Mouse (Mus musculus) c-Kit-positive CD71-negative TER-119-negative erythroid progenitor cells, embryonic 14.5 days (primary cell): ENCODE measurements around the gene Olfr67.
"Not testable (repeated sequence)": the region's sequence is repeated elsewhere in the genome, so short reads cannot be mapped to it uniquely, and the experiment has no call there.

ENCODE experiments used
- DNase-seq: peaks from one replicate; pipeline ENCODE4 v3.0.0-alpha.2; 2013; ENCODE audit warnings: low read depth

The Olfr67 gene

DNA sequence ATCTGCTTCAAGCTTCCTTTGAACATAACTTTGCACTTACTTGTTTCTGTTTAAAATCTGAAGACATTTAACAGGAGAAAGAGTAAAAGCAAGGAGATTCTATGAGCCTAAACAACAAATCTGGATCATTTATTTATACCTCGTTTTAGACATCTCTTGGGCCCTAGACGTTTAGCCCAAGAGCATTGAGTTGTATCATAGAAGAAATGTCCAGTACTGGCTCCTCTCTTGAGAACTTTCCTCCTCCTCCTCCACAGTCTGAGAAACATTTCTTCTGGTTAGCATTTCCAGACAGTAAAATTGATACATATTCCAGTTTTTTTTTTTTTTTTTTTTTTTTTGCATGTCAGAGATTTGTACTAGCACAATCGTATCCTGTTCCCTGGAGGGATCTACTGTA, at the start of gene Olfr67:
Gene Olfr67, minus strand, starts transcription at position 101 of the 400 bp plus-strand sequence.
- DNase-seq: no peak

DNA sequence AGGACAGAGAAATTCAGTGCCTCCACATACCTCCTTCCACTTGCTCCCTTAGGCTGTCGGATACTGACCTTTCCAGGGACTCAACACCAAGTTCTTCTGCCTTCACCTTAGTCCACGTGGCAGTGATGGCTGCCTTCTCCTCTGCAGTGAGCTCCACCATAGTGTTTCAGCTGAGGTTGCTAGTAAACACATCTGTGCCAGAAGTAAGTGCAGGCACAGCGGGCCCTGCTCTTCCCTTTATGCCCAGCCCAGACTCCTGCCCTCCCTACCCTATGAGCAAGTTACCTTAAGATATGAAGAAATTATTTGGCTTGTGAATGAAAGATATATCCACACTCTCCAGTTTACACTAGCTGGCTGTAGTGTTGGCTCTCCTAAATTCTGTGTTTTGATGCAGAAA, 48.6 kb upstream of the Olfr67 start, which contains the start of gene Hbb-bh2:
Gene Hbb-bh2, minus strand, starts transcription at position 253 of the 400 bp plus-strand sequence.
- no peak for DNase-seq

DNA sequence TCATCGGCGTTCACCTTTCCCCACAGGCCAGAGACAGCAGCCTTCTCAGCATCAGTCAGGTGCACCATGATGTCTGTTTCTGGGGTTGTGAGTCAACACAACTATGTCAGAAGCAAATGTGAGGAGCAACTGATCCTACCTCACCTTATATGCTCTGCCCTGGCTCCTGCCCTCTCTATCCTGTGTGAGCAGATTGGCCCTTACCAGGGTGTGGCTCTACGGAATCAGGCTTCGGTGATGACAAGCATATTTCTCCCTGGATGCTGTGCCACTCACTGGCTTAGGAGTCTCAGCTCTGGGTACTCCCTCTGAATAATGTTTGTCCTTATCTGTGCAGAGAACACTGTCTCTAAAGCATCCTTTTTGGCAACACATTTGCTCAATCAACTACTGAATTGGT, 36.2 kb upstream of the Olfr67 start, which contains the start of gene Hbb-bs:
Gene Hbb-bs, minus strand, starts transcription at position 289 of the 400 bp plus-strand sequence.
- DNase-seq: no peak

DNA sequence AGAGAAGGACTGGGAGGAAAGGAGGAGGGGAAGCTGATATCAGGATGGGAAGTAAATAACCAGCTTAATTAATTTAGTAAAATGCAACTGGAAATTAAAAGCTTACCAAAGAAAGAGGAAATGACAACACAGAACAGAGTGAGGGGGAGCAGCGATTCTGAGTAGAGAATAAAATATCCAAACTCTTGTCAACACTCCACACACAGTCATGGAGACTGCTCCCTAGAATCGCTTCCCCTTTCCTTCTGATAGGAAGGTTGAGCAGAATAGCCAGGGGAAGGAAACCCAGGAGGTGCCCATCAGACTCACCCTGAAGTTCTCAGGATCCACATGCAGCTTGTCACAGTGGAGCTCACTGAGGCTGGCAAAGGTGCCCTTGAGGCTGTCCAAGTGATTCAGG, 35.5 kb upstream of the Olfr67 start:
- DNase-seq: not testable (repeated sequence)

DNA sequence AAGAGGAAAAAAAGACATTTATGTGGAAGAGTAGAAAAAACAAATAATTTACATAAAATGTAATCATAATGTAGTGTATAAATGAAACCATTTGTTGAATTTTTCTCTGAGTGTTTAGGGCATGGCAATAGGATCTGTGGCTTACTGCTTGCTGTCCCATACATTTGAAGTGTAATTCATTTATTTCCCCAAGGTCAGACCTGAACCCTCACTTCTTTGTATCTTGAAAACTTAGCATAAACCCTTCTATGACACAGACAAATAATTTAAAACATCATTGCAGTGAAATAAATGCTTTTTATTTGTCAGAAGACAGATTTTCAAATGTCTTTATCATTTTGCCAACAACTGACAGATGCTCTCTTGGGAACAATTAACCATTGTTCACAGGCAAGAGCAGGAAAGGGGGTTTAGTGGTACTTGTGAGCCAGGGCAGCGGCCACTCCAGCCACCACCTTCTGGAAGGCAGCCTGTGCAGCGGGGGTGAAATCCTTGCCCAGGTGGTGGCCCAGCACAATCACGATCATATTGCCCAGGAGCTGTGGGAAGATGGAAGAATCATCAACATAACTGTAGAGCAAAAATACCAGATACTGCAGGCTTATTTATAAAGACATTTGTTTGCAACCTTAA, 34.8 kb upstream of the Olfr67 start:
- no peak for DNase-seq

DNA sequence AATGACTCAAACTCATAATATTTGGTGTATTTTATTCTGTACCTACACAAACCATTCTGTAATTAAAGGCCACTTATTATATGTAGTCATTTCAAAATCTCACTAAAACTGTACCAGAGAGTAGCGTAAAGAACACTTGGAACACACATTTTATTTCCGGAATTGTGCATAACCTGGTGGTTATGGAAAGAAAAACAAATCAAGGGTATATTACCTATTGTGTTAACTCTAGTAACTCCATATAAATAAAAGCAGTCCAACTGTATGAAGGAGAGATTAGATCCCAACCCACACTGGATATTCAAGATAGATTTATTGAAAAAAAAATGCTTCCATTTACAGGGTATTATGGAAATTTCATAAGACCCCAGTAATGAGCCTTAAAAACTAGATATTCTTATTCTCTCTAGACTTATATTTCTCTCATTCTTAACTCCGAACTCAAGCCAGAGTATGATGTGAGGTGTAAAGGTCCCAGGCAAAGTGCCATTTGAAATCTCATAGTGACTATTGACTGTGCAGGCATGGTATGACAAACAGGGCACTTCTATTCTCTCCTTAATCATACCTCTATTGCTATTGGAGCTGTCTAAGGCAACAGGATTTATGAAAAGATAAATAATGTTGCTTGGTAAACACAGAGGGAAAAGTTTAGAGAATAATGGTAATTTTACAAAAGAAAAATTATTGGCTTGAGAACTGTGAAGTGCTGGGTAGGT, 34.1 kb upstream of the Olfr67 start:
- DNase-seq: no peak

DNA sequence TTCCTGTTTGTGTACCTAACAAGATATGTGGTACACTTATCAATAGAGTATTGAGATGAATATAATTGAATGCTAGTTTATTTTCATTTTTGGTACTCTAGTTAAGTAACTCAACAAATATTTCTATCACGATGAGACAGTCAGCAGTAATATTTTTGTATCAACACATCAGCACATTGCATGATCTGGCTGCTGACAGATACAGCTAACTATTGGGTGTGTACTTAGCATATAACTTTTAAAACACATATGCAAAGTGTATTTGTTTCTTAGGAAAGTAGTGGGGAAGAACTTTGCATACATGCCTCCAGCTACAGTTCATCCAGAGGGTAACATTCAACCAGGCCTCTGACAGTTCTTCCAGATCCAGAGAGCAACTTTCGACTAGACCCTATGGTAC, 33.0 kb upstream of the Olfr67 start:
- no peak for DNase-seq

DNA sequence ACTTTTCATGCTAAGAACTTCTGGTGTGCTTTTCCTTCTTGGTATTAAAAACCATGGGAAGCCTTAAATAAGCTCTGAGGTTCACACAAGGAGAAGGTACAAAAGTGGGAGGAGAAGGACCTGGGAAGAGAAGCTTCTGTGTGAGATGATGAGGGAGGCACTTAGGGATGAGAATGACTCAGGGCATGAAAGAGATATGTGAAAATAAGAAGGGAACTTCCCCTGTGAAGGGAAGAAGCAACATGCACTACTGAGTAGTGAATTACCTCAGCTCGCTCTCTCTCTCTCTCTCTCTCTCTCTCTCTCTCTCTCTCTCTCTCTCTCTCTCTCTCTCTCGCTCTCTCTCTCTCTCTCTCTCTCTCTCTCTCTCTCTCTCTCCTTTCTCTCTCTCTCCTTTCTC, 23.5 kb upstream of the Olfr67 start:
- DNase-seq: not testable (repeated sequence)

DNA sequence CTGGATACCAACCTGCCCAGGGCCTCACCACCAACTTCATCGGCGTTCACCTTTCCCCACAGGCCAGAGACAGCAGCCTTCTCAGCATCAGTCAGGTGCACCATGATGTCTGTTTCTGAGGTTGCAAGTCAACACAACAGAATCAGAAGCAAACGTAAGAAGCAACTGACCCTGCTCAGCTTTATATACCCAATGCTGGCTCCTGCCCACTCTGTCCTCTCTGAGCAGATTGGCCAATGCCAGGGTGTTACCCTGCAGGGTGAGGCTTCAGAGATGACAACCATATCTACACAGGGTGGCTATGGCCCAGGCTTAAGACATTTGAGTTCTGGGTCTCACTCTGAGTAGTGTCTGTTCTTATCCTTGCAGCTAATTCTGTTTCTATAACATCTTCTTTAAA, 22.1 kb upstream of the Olfr67 start, which contains the start of gene Hbb-bt:
Gene Hbb-bt, minus strand, starts transcription at position 231 of the 400 bp plus-strand sequence.
- no peak for DNase-seq

DNA sequence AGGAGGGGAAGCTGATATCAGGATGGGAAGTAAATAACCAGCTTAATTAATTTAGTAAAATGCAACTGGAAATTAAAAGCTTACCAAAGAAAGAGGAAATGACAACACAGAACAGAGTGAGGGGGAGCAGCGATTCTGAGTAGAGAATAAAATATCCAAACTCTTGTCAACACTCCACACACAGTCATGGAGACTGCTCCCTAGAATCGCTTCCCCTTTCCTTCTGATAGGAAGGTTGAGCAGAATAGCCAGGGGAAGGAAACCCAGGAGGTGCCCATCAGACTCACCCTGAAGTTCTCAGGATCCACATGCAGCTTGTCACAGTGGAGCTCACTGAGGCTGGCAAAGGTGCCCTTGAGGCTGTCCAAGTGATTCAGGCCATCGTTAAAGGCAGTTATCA, 21.5 kb upstream of the Olfr67 start:
- DNase-seq: not testable (repeated sequence)

DNA sequence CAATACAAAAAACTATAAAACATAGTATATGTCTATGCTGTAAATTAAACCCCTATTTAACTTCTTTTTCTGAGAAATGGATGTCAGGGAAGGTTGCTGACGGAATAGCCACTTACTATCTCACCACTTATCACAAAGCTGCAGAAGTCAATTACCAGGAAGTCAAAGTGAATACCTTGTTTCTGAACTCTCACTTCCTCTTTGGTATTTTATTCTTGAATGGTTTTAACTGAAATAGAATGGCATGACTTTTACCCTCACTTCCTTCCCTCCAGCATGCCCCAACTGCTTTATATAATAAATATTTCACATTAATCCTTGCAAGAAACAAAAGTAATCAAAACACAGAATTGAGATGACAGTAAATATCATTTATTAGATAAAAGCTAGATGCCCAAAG, 20.6 kb upstream of the Olfr67 start:
- DNase-seq: no peak

DNA sequence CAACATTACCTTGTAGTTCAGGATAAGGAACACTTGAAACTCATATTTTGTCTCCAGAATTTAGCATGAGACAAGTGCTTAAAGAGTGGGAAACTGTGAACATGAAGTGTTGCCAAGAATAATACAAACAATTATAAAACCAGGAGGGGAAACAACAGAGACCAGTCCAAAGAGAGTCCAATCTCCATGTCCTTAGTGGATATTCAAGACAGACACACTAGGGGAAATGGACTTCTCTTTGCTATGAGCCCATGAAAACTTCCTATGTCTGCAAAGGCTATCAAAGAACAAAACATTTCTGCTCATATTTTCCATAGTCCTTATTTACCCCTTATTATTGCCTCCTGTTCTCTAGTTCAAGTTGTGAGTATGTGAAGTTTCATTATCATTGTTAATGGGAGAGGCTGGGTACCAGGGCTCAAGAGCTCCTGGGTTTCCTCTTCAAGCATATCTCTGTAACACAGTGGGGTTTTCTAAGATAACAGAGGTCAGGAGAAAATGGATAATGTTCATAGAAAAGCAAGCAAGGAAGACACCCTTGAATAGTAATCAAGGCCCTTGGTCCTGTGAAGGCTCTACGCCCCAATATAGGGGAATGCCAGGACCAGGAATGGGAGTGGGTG, 19.7 kb upstream of the Olfr67 start:
- DNase-seq: no peak

DNA sequence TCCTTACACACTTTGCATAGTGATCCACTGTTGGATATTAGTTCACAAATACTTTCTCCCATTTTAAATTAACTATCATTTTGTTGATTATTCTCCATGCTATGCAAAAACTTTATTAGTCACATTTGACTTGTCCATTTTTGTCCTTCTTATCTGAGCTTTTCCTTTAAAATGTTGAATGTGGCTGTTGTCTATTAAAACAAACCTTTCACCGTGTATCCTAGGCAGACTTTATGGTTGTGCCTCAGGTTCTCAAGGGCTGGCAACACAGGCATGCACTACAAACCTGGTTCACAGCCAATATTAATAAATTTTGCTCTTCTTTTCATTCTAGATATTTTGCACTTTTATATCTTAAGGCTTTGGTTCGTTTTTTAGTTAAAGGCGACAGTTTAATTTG, 19.1 kb upstream of the Olfr67 start:
- DNase-seq: no peak

DNA sequence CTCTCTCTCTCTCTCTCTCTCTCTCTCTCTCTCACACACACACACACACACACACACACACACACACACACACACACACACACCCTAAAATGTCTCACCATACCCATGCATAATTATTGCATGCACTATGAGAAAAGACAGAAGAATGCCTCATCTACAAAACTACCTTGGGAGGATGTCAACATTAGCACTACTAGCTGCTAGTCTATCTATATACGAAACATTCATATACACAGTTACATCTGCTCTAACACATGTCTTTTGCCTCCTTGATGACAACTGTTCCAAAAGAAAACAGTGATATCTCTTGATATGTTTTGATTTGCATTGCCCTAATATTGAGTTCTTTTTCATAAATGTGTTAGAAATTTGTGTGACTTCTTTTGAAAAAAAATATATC, 18.7 kb upstream of the Olfr67 start:
- DNase-seq: no peak

DNA sequence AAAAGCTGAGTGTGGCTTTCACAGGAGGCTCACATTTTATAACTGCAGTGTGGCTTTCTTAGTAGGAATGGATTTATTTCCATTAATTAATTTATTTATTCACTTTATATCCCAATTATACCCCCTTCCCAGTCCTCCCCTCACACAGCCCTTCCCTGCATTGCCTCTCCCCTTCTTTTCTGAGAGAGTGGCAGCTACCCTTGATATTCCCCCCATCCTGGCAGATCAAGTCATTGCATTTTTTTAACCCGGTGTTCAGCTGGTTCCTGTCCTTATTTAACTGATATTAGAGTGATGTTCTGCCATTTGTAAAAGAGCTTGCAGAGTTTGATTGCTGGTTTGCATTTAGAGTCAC, 18.2 kb upstream of the Olfr67 start:
- no peak for DNase-seq

DNA sequence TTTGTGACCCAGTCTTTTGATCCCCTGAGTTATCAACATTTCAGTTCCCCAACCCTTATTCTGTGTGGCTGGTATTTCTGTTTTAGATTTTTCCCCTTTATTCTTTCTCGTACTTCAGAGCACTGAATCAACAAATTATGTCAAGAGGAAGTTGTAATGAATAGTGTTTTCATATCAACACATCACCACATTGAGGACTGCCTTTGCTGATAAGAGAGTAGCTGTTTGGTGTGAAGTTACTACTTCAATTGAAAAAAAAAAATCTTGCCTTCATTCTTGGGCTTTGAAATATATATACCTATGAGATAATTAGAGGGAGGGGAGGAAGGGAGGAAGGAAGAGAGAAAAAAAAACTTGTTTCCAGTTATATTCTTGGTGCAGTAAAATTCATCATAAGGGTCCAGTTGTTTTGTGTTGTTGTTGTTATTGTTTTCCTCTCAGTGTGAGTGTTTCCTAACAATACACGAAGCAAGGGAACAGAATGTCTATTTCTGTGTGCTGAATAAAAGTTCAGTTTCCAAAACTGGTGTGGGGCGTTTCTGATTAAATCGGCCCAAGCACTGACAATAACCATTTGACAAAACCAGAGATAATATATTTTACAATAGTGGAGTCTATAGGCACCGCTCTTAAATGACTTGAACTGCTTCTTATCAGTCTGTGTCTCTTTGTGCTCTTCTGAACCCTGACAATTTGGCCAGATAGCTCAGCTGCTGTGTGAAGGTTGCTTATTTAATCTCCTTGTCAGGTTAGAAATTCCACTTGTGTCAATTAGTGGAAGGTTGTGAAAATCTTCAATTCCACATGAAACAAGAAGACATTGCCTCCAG, 17.6 kb upstream of the Olfr67 start:
- DNase-seq: no peak

DNA sequence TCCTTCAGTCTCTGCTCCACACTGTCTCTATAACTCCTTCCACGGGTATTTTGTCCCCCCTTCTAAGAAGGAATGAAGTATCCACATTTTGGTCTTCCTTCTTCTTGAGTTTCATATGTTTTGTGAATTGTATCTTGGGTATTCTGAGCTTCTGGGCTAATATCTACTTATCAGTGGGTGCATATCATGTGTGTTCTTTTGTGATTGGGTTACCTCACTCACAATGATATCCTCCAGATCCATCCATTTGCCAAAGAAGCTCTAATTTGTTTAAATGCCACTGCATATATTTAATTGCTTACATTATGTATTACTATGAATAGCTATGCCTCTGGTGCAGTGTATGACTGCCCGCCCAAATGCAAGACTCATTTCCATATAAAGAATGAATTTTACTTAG, 16.5 kb upstream of the Olfr67 start:
- DNase-seq: not testable (repeated sequence)

DNA sequence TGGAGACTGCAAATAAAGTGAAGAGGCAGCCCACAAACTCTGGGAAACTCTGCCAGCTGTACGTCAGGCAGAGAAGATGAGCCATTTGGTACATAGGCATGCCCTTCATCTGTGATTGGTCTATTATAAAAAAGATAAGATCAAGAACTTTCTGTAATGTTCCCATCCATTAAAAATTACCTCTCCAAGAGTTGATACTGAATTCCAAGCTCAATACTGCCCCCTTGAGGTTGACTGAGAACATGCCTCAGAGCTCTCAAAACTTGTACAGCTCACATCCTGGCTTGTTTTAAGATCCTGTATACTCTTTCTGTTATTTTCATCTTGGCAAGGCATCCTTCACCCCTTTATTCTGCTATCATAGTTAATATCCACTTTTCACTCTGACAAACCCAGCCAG, 15.2 kb upstream of the Olfr67 start:
- no peak for DNase-seq

DNA sequence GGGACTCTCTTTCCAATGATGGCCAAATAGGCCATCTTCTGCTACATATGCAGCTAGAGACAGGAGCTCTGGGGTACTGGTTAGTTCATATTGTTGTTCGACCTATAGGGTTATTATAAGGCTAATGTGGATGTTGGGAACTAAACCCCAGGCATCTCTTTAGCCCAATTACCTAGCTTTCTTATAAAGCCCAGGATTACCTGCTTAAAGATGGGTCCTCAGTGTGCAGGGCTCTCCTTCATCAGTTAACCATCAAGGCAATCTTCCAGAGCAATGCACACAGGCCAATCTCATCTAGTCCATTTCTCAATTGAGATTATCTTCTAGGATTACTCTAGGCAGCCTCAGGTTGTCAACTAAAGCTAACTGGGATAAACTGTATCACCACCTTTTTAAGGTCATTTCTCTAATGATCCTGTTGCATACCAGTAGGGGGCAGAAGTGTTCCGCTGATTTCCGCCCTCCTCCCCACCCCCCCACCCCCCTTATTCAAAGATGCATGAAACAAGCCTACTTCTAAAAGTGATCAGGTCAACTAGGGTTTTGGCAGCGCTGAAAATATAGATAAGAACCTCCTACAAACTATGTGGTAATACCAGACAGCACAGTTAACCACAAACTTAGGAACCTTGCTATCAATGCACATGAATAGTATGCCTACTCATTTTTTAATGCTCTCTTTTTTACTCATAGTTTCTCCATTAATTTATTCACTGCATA, 1.2 kb upstream of the Olfr67 start:
- no peak for DNase-seq

DNA sequence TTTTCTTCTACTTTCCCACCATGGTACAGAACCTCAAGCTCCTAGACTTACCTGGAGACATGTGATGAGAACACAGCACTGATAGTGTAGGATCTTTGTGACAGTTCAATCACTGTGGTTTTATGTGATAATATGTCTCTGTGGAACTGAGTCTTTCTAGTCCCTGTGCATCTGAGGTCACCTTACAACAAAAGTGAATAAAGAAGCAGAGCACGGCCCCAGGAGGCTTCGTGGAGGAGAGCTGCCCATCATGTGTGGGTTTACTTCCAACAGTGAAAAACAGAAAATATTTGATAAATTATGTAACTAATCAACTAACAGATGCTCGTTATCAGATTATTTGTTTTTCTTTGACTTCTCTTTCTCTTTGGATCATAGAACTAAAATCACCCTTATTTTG, 12.0 kb downstream of the Olfr67 start, which contains the start of gene Olfr68:
Gene Olfr68, minus strand, starts transcription at position 101 of the 400 bp plus-strand sequence.
- DNase-seq: no peak

DNA sequence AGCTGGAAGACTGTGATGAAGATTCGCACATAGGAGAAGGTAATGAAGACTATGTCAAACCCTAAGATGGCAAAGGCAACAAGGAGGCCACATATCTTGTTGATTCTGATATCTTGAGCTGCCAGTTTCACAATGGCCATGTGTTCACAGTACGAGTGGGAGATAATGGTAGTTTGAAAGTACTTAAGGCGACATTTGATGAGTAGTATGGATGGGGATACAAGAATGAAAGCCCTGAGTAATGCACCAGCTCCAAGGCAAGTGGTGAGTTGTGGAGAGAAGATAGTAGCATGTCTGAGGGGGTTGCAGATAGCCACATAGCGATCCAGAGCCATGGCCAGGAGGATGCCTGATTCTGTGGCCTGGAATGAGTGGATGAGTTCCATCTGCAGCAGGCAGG, 14.0 kb downstream of the Olfr67 start:
- not testable (repeated sequence) for DNase-seq

DNA sequence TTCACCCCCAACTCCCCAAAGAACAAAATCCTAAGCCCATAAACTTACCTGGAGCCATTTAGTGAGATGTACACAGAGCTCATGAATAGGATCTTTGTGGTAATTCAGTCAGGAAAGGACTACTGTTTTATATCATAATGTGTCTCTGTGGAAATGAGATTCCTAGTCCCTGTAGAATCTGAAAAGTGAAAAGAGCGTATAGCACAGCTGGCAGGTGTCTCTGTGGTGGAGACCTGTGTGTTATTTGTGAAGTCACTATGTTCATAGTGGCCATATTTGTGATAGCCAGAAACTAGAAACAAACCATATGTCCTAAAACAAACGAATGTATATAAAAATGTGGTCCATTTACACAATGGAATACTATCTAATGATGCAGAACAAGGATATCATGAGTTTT, 20.1 kb downstream of the Olfr67 start, which contains the start of gene Olfr69:
Gene Olfr69, minus strand, starts transcription at position 101 of the 400 bp plus-strand sequence.
- no peak for DNase-seq
